Mouse (Mus musculus): ENCODE measurements around the gene Hmgb1. TPM values are rescaled to one million over a fixed set of nuclear protein-coding genes. Genes with fewer than 3 reads are reported as not detected.

Gene Hmgb1
- total RNA-seq, 2 experiments from 2014 or later, result 236 to 264 TPM

GRCm38 (mm10) chr5:149052421-149053338 is 131.6 kb downstream of the Hmgb1 start:
- peak; percentile 99 for DNase-seq

DNA sequence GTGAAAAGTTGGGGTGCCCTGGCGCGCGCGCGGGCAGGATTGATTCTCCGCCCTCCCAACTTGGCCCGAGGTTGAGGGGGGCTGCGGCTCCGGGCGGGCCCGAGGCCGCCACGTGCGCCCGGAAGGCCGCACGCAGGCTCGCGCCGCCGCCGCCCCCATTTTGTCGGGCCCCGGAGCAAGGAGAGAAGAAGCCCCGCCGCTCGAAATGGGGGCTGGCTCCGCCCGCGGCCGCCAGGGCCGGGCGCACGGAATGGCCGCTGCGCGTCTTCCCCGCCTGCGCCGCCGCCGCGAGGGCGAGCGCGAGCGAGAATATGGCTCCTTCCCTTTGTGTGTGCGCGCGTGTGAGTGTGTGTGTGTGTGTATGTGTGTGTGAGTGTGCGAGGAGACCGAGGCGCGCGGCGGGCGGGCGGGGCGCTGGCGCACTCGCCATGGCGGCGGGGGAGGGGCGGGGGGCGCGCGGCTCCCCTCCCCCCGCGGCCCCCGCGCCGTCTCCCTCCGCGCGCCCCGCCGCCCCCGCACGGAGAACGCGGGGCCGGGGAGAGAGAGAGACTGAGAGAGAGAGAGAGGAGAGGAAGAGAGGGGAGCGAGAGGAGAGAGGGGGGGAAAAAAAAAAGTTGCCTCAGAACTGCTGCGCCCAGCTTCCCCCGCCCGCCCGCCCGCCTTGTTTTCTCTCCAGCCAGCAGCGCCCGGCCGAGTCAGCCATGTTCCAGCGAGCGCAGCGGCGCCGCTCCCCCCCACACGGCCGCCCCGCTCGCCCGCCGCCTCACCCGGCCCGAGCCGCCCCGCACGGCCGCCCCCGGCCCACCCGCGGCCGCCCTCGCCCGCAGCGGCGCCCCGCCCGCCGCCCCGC is 132.5 kb downstream of the Hmgb1 start:
- DNase-seq, result peak; percentile 86

DNA sequence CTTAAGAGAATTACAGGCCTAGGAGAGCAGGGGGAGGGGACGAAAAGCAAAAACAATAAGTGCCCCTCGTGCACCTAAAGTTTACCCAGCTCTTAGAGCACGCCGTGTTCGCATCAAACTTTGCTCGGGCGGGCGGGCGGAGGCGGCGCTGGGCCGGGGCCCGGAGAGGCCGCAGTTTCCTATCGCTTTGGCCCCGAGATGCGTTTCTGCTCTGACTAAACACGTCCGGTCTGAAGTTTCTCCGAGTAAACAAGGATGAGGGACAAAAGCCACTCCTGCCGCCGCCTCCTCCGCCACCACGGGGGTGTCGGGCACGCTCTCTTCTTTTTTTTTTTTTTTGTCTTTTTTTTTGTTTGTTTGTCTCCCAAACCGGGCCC is 133.1 kb downstream of the Hmgb1 start:
- peak; percentile 63 for DNase-seq

GRCm38 (mm10) chr5:149050588-149051160 is 133.6 kb downstream of the Hmgb1 start:
- DNase-seq, result no peak

DNA sequence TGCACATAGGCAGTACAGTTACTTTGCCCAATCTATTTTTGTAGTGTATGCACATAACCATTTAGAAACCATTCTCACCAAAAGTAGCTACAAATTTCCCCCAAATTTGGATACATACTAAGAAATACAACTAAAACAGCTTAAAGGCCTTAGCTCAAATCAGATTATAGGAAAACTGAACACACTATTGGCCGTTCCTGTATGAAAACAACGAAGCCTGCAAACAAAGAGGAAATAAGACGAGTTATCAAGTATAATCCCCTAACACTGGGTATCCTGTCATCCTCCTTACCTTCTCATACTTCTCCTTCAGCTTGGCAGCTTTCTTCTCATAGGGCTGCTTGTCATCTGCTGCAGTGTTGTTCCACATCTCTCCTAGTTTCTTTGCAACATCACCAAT is 134.9 kb downstream of the Hmgb1 start:
- no peak for DNase-seq

DNA sequence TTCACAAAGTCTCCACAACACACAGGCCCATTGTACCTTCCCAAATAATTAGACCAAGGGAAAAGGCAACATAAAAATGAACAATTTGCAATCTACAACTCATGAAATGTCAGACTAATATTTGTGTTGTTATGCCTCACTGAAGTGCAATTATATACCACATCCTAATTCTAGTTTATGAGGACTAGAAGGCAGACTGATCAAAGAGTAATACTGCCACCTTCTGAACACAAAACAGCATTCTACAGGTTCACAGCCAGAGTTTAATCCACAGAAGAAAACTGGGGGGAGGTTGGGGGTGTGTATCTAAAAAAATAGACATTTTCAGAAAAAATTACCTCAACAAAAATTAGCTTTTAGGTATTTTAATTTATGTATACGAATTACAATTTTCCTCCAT is 135.3 kb downstream of the Hmgb1 start:
- no peak for DNase-seq

- DNase-seq, result no peak
Observed at GRCm38 (mm10) chr5:149046650-149047049, 137.6 kb downstream of the Hmgb1 start.

- DNase-seq, result no peak
Observed at GRCm38 (mm10) chr5:149045470-149046085, 138.7 kb downstream of the Hmgb1 start.

DNA sequence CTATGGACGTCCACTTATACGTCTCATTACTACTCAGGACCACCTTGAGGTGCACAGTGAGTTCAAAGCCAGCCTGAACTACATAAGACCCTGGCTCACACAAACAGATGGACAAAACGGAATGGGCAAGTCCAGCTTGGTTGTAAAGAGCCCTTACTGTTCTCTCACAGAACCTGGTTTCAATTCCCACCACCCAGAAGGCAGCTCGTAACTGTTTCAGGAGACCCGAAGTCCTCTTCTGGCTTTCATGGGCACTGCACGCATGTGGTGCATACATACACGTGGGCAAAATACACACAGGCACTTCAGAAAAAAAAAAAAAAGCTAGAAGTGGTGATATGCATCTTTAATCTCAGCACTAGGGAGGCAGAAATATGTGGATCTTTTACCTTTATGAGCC is 139.2 kb downstream of the Hmgb1 start:
- DNase-seq, result no peak

DNA sequence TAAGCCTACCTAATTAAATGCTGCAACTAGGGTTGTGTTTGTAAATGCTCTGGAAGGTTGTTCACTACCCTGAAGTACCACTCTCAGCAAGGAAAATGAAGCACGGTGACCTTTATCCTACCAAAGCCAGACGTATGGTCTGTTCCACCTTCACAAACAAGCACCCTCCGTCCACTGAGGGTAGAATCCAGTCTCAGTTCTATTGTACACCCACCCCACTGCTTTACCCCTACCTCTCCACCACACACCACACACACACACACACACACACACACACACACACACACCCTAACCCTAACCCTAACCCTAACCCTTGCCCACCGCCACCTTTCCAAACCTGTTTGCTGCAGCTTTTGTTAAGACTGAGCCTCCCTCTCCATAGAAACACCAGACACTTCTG is 140.2 kb downstream of the Hmgb1 start:
- no peak for DNase-seq

GRCm38 (mm10) chr5:149043240-149043639 is 141.0 kb downstream of the Hmgb1 start:
- no peak for DNase-seq

- DNase-seq, result peak; percentile 50
Observed at GRCm38 (mm10) chr5:149039825-149040224, 144.5 kb downstream of the Hmgb1 start.

DNA sequence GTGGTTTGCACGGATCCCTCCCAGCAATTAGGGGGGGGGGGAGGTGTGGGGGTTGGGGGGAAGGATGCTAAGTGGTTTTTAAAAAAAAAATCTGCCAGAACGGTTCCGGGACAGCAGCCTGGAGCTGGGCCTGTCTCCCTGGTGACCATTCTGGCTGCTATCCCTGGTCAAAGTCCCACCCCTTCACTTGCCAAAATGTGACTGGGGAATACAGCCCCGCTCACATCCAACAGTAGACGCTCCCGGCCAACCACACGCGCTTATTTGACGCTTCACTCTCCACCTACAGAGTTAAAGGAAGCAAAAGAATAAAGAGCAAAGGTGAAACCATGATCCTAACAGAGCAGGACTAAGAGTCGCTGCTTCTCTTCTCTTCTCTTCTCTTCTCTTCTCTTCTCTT is 146.6 kb downstream of the Hmgb1 start:
- peak; percentile 66 for DNase-seq

DNA sequence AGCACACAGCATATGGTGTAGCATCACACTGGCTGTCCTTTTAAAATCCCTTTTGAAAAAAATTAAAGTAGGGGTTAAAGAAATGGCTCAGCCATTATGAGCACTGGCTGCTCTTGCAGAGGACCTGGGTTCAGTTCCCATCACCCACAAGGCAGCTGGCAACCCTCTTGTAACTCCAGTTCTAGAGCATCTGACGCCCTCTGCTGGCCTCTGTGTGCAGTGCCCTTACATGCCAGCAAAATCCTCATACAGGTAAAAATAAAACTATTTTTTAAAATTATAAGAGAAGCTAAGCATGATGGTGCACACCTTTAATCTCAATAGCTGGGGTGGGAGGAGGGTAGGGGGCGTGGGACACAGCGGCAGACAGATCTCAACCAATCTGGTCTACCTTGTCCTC is 147.4 kb downstream of the Hmgb1 start:
- DNase-seq, result no peak

GRCm38 (mm10) chr5:149032438-149032837 is 151.9 kb downstream of the Hmgb1 start:
- DNase-seq, result no peak

DNA sequence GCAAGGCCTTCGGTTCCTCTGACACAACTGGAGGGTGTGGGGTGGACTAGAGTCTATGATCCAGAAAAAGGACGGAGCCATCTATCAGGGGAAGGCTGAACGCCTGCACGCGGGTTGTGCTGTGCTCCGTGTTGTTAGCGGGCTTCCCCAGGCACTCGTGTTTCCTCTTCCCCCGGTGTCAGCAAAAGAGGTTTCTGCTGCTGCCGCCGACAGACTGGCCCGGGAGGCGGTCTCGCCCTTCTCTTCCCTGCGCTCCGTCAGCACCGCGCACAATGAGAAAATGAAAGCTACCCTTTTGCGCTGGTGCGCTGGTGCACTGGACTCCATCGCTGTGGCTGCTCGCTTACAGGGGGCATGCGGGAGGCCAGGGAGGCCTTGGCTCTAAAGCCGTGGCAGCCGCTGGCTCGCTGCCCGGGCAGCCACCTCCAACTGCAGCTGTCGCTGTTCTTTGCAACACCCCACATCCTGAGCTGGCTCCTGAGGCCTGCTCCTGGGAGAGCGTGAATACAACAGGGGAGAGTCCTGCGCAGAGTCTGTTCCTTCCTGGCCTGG is 153.0 kb downstream of the Hmgb1 start:
- DNase-seq, result peak; percentile 78

DNA sequence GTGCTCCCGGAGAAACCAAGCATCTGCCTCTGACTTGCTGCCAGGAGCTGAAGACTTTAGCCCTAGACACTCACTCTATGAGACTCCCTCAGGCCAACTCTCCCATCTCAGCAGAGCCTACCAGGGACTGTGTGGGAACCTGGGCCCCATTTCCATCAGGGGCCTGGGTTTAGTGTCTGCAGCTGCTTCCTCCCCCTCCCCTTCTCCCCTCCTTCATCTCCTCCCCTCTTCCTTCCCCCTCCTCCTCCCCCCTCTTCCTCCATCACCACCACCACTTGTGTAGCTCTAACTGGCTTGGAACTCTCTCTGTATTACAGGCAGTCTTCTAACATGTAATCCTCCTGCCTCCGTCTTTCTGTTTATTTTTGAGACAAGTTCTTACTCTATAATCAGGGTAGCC is 154.2 kb downstream of the Hmgb1 start:
- DNase-seq, result no peak

DNA sequence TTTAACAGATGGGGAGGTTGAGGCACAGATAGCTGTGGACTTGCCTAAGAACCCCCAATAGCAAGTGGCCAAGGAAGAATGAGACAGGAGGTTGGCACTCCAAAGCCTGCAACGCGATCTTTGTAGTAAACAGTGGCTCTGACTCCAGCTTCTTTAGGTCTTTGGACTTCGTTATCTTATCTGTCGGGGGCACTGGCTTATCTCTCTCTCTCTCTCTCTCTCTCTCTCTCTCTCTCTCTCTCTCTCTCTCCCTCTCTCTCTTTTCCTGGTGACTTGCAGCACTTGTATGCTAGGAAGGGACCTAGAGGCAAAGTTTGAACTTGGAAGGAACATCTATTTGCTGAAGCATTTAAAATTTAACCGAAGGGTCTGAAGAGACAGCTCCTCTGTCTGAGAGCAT is 155.9 kb downstream of the Hmgb1 start:
- DNase-seq, result no peak

- DNase-seq, result no peak
Observed at GRCm38 (mm10) chr5:149027389-149027788, 156.9 kb downstream of the Hmgb1 start.

GRCm38 (mm10) chr5:149021120-149021519 is 163.2 kb downstream of the Hmgb1 start:
- no peak for DNase-seq

GRCm38 (mm10) chr5:149020681-149021062 is 163.6 kb downstream of the Hmgb1 start:
- DNase-seq, result no peak

DNA sequence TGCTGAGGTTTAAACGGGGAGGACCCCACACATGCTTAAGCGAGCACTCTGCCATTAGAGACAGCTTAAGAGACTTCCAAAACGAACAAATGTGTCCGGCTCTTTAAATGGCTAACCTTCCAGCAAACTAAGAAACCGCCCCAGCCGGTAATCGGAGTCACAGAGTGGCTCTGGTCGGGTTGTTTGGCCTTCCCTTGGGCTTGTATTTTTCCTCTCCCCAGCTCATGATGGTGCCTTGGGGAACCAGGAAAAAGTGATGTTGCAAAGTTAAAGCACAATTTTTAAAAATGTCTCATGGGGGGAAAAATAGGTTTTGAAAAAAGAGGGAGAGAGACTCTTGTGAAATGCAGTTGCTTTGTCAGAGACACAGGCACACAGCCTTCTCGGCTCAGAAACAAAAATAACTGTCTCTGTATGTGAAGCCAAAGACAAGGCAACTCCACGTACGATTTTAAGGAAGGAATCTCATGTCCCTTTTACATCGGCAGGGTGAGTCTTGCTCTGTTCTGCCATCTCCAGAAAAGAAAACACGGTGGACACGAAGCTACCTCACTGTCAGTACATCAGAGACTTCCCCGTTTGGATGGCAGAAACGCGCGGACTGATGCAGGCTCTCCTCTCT is 164.1 kb downstream of the Hmgb1 start:
- DNase-seq, result no peak

Measured in heart, postnatal 4 days (tissue).